Mouse (Mus musculus) hematopoietic stem cell, adult 5-6 weeks (primary cell): Measurements from ENCODE around the gene Klri1. TPM values are rescaled to one million over a fixed set of nuclear protein-coding genes. Genes with fewer than 3 reads are reported as not detected.

Source experiments
- total RNA-seq: library from RNA; stranded (forward); fragments of 172-1452, 232-1000 nt; gene quantifications from 2 replicates; pipeline ENCODE4 v1.2.3, GENCODE M21; 2017

Klri1 gene
- total RNA-seq, 1 experiment from 2014 or later = not detected

Other genes with a start within 250 kb of the Klri1 start
- 0.55 and 6.5 TPM in 2 replicates for gene Olr1, start 210.0 kb downstream of the Klri1 start, total RNA-seq
- gene Tmem52b, start 204.6 kb downstream of the Klri1 start, total RNA-seq = not detected in 2 replicates
- 147 and 152 TPM in 2 replicates for gene Gabarapl1, start 184.0 kb downstream of the Klri1 start, total RNA-seq
- gene Klre1, start 139.2 kb downstream of the Klri1 start, total RNA-seq = 0.31 TPM in 1 of 2 replicates, not detected in the other
- 2.4 and 9.5 TPM in 2 replicates for gene Klrd1, start 125.3 kb downstream of the Klri1 start, total RNA-seq
- 5.2 and 7.7 TPM in 2 replicates for gene Klrk1, start 93.3 kb downstream of the Klri1 start, total RNA-seq
- gene Klrc3, start 73.8 kb downstream of the Klri1 start, total RNA-seq = not detected in 2 replicates
- 0.40 and 1.2 TPM in 2 replicates for gene Klrc2, start 56.4 kb downstream of the Klri1 start, total RNA-seq
- gene Klrc1, start 38.2 kb downstream of the Klri1 start, total RNA-seq = 1.0 and 3.1 TPM in 2 replicates
- 0.15 and 0.38 TPM in 2 replicates for gene Klri2, start 23.4 kb upstream of the Klri1 start, total RNA-seq
- not detected in 2 replicates for gene Gm156, start 67.1 kb upstream of the Klri1 start, total RNA-seq
- not detected in 2 replicates for gene Gm17631, start 145.5 kb upstream of the Klri1 start, total RNA-seq
- gene Klra17, start 159.5 kb upstream of the Klri1 start, total RNA-seq = 5.0 TPM in 1 of 2 replicates, not detected in the other
- gene Klra5, start 200.5 kb upstream of the Klri1 start, total RNA-seq = 2.1 TPM in 1 of 2 replicates, not detected in the other